Mouse (Mus musculus): ENCODE results near the gene Sned1. TPM values are rescaled to one million over a fixed set of nuclear protein-coding genes. Genes with fewer than 3 reads are reported as not detected.
"Not testable (repeated sequence)": the region's sequence is repeated elsewhere in the genome, so short reads cannot be mapped to it uniquely, and the experiment has no call there.

Gene Sned1
- polyA plus RNA-seq (2014; fragmentation: Nextera tagmentation; extraction: Ambion mirVana) = 9.4 and 10.9 TPM in 2 replicates

- no peak within 1 kb of the TSS for H3K27ac ChIP-seq
- WGBS = under 1% methylated on average over 95 of the region's 100 CpGs
These were observed at the start of gene Sned1 for GRCm38 (mm10) chr1:93235576-93236544. TSS of gene Sned1 (plus strand) at chr1:93235841.

GRCm38 (mm10) chr1:93190726-93191305, 44.8 kb upstream of the Sned1 start:
- H3K36me3 ChIP-seq (replicated peaks; ENCODE audit: control insufficient read depth, insufficient read depth) = no peaks in the 10 kb centered on the region
- H3K4me1 ChIP-seq (replicated peaks; ENCODE audit: control insufficient read depth, insufficient read depth, low read length) = no peaks in the 10 kb centered on the region
- DNase-seq (ENCODE audit: low spot score) = no peak
- H3K27ac ChIP-seq = no peak overlapping the region
- 3% methylated on average over 13 of the region's 17 CpGs for WGBS
- H3K4me3 ChIP-seq (replicated peaks; ENCODE audit: low read length) = no peak overlapping the region
- no peak overlapping the region for H3K4me2 ChIP-seq (replicated peaks)
- 0 out of 2 replicates have a peak, but pooled peaks cover 6% of the 10 kb centered on the region for H3K27me3 ChIP-seq (ENCODE audit: control insufficient read depth, insufficient read depth, low read length)
- H3K9me3 ChIP-seq (ENCODE audit: control insufficient read depth, low read length) = no peaks in the 10 kb centered on the region
- no peak for ATAC-seq (ENCODE audit: low FRiP score)
- H3K9ac ChIP-seq = no peak overlapping the region

More at GRCm38 (mm10) chr1:93235576-93236544, at the start of gene Sned1:
- H3K4me3 ChIP-seq (replicated peaks; ENCODE audit: low read length) = peak within 1 kb of the TSS; percentile 56
- DNase-seq (ENCODE audit: low spot score) (peak; percentile 66), ATAC-seq (ENCODE audit: low FRiP score) (peak; percentile 79)
- H3K9ac ChIP-seq = peak within 1 kb of the TSS; percentile 59
- peaks cover 37% of the 10 kb centered on the region for H3K27me3 ChIP-seq (ENCODE audit: control insufficient read depth, insufficient read depth, low read length)
- H3K36me3 ChIP-seq (replicated peaks; ENCODE audit: control insufficient read depth, insufficient read depth) = no peaks in the 10 kb centered on the region
- H3K4me1 ChIP-seq (replicated peaks; ENCODE audit: control insufficient read depth, insufficient read depth, low read length) = peaks cover 14% of the 10 kb centered on the region; the same call in 1 of the 2 replicates
- H3K9me3 ChIP-seq (ENCODE audit: control insufficient read depth, low read length) = no peaks in the 10 kb centered on the region
- peak within 1 kb of the TSS; percentile 99 for H3K4me2 ChIP-seq (replicated peaks)

- no peaks in the 10 kb centered on the region for H3K36me3 ChIP-seq (replicated peaks; ENCODE audit: control insufficient read depth, insufficient read depth)
- DNase-seq (ENCODE audit: low spot score) (no peak), ATAC-seq (ENCODE audit: low FRiP score) (no peak)
- no peak overlapping the region for H3K27ac ChIP-seq
- H3K9me3 ChIP-seq (ENCODE audit: control insufficient read depth, low read length) = no peaks in the 10 kb centered on the region
- no peak overlapping the region for H3K4me3 ChIP-seq (replicated peaks; ENCODE audit: low read length)
- no peak overlapping the region for H3K9ac ChIP-seq
- no peaks in the 10 kb centered on the region for H3K4me1 ChIP-seq (replicated peaks; ENCODE audit: control insufficient read depth, insufficient read depth, low read length)
- 95% methylated on average over 3 of the region's 3 CpGs for WGBS
- H3K27me3 ChIP-seq (ENCODE audit: control insufficient read depth, insufficient read depth, low read length) = 0 out of 2 replicates have a peak, but pooled peaks cover 5% of the 10 kb centered on the region
- H3K4me2 ChIP-seq (replicated peaks) = no peak overlapping the region
These were observed 40.7 kb upstream of the Sned1 start for GRCm38 (mm10) chr1:93194961-93195360.

- not testable (repeated sequence) for H3K27ac ChIP-seq; H3K4me1 ChIP-seq (replicated peaks; ENCODE audit: control insufficient read depth, insufficient read depth, low read length); H3K4me2 ChIP-seq (replicated peaks); H3K27me3 ChIP-seq (ENCODE audit: control insufficient read depth, insufficient read depth, low read length); H3K4me3 ChIP-seq (replicated peaks; ENCODE audit: low read length); DNase-seq (ENCODE audit: low spot score); H3K9ac ChIP-seq; H3K9me3 ChIP-seq (ENCODE audit: control insufficient read depth, low read length); H3K36me3 ChIP-seq (replicated peaks; ENCODE audit: control insufficient read depth, insufficient read depth); ATAC-seq (ENCODE audit: low FRiP score)
- 90% methylated on average over 2 of the region's 2 CpGs for WGBS
These were observed 38.2 kb upstream of the Sned1 start for GRCm38 (mm10) chr1:93197454-93197853.

GRCm38 (mm10) chr1:93197916-93198315, 37.7 kb upstream of the Sned1 start:
- Histone ChIP-seq H3K9ac (no peak overlapping the region), H3K27me3 (ENCODE audit: control insufficient read depth, insufficient read depth, low read length) (no peaks in the 10 kb centered on the region), H3K9me3 (ENCODE audit: control insufficient read depth, low read length) (no peaks in the 10 kb centered on the region), H3K36me3 (replicated peaks; ENCODE audit: control insufficient read depth, insufficient read depth) (no peaks in the 10 kb centered on the region), H3K4me2 (replicated peaks) (no peak overlapping the region), H3K27ac (no peak overlapping the region), H3K4me1 (replicated peaks; ENCODE audit: control insufficient read depth, insufficient read depth, low read length) (no peaks in the 10 kb centered on the region), H3K4me3 (replicated peaks; ENCODE audit: low read length) (no peak overlapping the region)
- ATAC-seq (ENCODE audit: low FRiP score) (no peak), DNase-seq (ENCODE audit: low spot score) (no peak)
- 85% methylated on average over 3 of the region's 3 CpGs for WGBS

- Histone ChIP-seq H3K9me3 (ENCODE audit: control insufficient read depth, low read length) (no peaks in the 10 kb centered on the region), H3K4me2 (replicated peaks) (no peak overlapping the region), H3K4me3 (replicated peaks; ENCODE audit: low read length) (no peak overlapping the region), H3K36me3 (replicated peaks; ENCODE audit: control insufficient read depth, insufficient read depth) (no peaks in the 10 kb centered on the region), H3K4me1 (replicated peaks; ENCODE audit: control insufficient read depth, insufficient read depth, low read length) (peaks cover 14% of the 10 kb centered on the region; the same call in 1 of the 2 replicates), H3K27ac (no peak overlapping the region), H3K27me3 (ENCODE audit: control insufficient read depth, insufficient read depth, low read length) (no peaks in the 10 kb centered on the region), H3K9ac (no peak overlapping the region)
- ATAC-seq (ENCODE audit: low FRiP score) (no peak), DNase-seq (ENCODE audit: low spot score) (no peak)
- 63% methylated on average over 12 of the region's 12 CpGs for WGBS
These were observed 29.2 kb upstream of the Sned1 start for GRCm38 (mm10) chr1:93206277-93206970.

- WGBS = 94% methylated on average over 4 of the region's 4 CpGs
- no peak overlapping the region for H3K27ac ChIP-seq
These were observed 28.0 kb upstream of the Sned1 start for GRCm38 (mm10) chr1:93207536-93208064.

GRCm38 (mm10) chr1:93210213-93210641, 25.4 kb upstream of the Sned1 start:
- 34% methylated on average over 9 of the region's 9 CpGs for WGBS
- peak; percentile 75 for ATAC-seq (ENCODE audit: low FRiP score)
- Histone ChIP-seq H3K4me3 (replicated peaks; ENCODE audit: low read length) (no peak overlapping the region), H3K4me1 (replicated peaks; ENCODE audit: control insufficient read depth, insufficient read depth, low read length) (peaks cover 18% of the 10 kb centered on the region), H3K27me3 (ENCODE audit: control insufficient read depth, insufficient read depth, low read length) (no peaks in the 10 kb centered on the region), H3K27ac (no peak overlapping the region), H3K36me3 (replicated peaks; ENCODE audit: control insufficient read depth, insufficient read depth) (no peaks in the 10 kb centered on the region), H3K9me3 (ENCODE audit: control insufficient read depth, low read length) (no peaks in the 10 kb centered on the region), H3K4me2 (replicated peaks) (no peak overlapping the region), H3K9ac (no peak overlapping the region)
- peak; percentile 67 for DNase-seq (ENCODE audit: low spot score)

More at GRCm38 (mm10) chr1:93207536-93208064, 28.0 kb upstream of the Sned1 start:
- ATAC-seq (ENCODE audit: low FRiP score) = no peak
- DNase-seq (ENCODE audit: low spot score) = no peak
- H3K27me3 ChIP-seq (ENCODE audit: control insufficient read depth, insufficient read depth, low read length) = no peaks in the 10 kb centered on the region
- H3K4me3 ChIP-seq (replicated peaks; ENCODE audit: low read length) = no peak overlapping the region
- H3K9me3 ChIP-seq (ENCODE audit: control insufficient read depth, low read length) = no peaks in the 10 kb centered on the region
- no peak overlapping the region for H3K4me2 ChIP-seq (replicated peaks)
- peaks cover 18% of the 10 kb centered on the region for H3K4me1 ChIP-seq (replicated peaks; ENCODE audit: control insufficient read depth, insufficient read depth, low read length)
- H3K36me3 ChIP-seq (replicated peaks; ENCODE audit: control insufficient read depth, insufficient read depth) = no peaks in the 10 kb centered on the region
- no peak overlapping the region for H3K9ac ChIP-seq

Measured in hindbrain, embryonic 14.5 days (tissue).